Mouse (Mus musculus) spleen, adult 18-20 months (tissue): Measurements from ENCODE around the gene Gm45783.
A peak's percentile ranks its signal among the peaks of the same experiment; 100 is the strongest.
"Not testable (repeated sequence)": the region's sequence is repeated elsewhere in the genome, so short reads cannot be mapped to it uniquely, and the experiment has no call there.

Experiments
- DNase-seq, 2 experiments: peaks; one replicate each; pipeline ENCODE4 v3.0.0; 2022; ENCODE audit warnings: mixed read lengths in 2 of 2

Gene Gm45783

DNA sequence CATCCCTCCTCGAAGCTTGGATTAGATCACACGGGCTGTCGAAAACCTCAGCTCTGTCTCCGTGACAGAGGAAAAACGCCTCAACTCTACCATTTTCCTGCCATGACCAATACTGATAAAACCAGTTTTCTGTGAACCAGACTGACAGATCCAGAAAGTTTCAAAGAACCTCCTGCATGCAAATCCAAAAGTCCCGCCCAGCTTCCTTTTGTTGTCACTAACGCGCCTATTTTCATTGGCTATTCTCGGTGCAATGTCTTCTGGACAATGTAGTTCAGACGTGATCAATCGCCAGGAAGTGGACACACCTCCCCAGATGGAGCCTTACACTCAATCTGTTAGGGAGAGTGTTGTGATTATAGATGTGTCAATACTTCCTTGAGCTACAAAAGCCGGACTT, at the start of gene Gm45783:
Gene Gm45783, minus strand, starts transcription at position 143 of the 400 bp plus-strand sequence.
- DNase-seq = not testable (repeated sequence)

DNA sequence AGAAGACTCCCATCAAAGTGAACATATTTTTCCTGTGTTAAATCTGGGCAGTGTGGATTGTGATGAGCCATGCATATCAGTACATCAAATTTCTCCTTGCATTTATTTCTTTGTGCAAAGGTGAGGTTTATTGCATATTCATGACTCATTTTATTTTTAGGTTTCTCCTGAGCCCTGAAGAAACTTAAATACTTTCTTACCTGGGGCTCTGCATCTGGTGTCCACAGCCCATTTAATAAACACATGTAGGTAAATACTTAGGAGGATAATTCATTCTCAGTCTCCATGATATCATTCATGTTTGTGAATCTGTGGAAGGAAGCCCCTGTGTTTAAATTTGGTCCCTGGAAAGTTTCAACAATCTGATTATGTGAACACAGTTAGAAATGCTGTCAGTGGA, 25.2 kb upstream of the Gm45783 start, which contains the start of gene Vmn2r31:
Gene Vmn2r31, minus strand, starts transcription at position 101 of the 400 bp plus-strand sequence.
- DNase-seq = not testable (repeated sequence)

DNA sequence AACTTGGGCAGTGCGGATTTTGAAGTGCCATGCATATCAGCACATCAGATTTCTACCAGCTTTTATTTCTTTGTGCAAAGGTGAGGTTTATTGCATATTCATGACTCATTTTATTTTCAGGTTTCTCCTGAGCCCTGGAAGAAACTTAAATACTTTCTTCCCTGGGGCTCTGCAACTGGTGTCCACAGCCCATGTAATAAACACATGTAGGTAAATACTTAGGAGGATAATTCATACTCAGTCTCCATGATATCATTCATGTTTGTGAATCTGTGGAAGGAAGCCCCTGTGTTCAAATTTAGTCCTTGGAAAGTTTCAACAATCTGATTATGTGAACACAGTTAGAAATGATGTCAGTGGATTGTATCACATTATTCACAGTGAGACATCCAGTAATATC, 36.9 kb downstream of the Gm45783 start, which contains the start of gene Vmn2r30:
Gene Vmn2r30, minus strand, starts transcription at position 101 of the 400 bp plus-strand sequence.
- DNase-seq = not testable (repeated sequence)

DNA sequence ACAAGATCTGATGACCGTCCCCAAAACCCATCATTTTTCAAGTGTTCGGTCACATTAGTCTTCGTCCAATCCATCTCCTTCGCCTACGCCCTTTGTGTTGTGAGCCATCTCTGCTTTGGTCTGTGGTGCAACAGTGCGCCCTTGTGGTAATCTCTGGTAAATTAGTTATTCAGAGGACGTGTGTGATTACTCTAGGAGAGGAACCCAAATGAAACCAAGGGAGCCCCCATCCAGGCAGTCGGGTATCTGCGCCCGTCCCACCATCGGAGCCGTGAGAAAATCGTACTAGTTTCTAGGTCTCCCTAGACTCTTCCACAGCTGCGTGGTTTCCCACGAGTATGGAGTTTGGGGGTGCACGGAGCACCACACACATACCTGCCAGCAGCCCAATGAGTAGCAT, 78.8 kb downstream of the Gm45783 start:
- peak; percentile 17 to 59 for DNase-seq
